Mouse (Mus musculus) frontal cortex, adult 2 months (tissue): Measurements from ENCODE around the gene BC049352. TPM values are rescaled to one million over a fixed set of nuclear protein-coding genes. Genes with fewer than 3 reads are reported as not detected.

ENCODE experiments used
- DNase-seq, 2 experiments: peaks; one replicate each; pipeline ENCODE4 v3.0.0; 2022; ENCODE audit warnings: low spot score in 1 of 2; ENCODE audit errors: extremely low spot score in 1 of 2
- polyA plus RNA-seq: library from polyadenylated mRNA; depleted of rRNA; stranded (reverse); fragments of >200 nt; gene quantifications from 2 replicates; pipeline ENCODE4 v1.2.3, GENCODE M21; 2012; rRNA removed

BC049352 gene
- polyA plus RNA-seq, 1 experiment, result 3.1 TPM

DNA sequence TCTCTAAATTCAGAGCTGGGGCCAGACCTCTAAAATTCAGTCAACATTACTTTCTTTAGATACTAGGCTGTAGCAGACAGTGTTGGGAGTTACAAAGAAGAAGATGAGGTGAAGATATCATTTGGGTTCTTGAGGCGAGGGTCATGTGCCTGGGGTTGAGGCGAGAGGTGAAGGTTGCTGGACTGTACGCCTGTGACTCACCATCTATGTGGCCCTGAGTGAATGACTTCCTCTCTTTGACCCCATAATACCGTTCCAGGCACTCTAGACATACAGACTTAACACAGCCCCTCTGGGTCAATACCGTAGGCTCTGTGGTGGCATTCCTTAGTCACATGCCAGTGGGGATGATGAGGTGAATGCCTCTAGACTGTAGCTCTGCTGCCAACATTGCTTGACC, 100.7 kb downstream of the BC049352 start:
- DNase-seq, result no peak

- no peak for DNase-seq
Measured at GRCm38 (mm10) chr9:45291481-45292168, 109.8 kb downstream of the BC049352 start.

- no peak for DNase-seq
Measured at GRCm38 (mm10) chr9:45294210-45295011, 112.6 kb downstream of the BC049352 start.

- DNase-seq, result peak in 1 of 2 experiments; percentile 28
Measured at GRCm38 (mm10) chr9:45299231-45300006, 117.6 kb downstream of the BC049352 start.

Other genes starting within 250 kb of the BC049352 start
- 25.3 and 27.4 TPM in 2 replicates for gene Ube4a, start 216.4 kb upstream of the BC049352 start, polyA plus RNA-seq
- 0.13 TPM in 1 of 2 replicates, not detected in the other for gene Cd3g, start 201.6 kb upstream of the BC049352 start, polyA plus RNA-seq
- 0.06 TPM in 1 of 2 replicates, not detected in the other for gene Cd3d, start 200.2 kb upstream of the BC049352 start, polyA plus RNA-seq
- gene Cd3e, start 172.4 kb upstream of the BC049352 start, polyA plus RNA-seq, result 0.08 and 0.13 TPM in 2 replicates
- 2.1 and 2.8 TPM in 2 replicates for gene Mpzl2, start 142.2 kb upstream of the BC049352 start, polyA plus RNA-seq
- 2.0 and 2.1 TPM in 2 replicates for gene Mpzl3, start 126.8 kb upstream of the BC049352 start, polyA plus RNA-seq
- gene Jaml, start 102.8 kb upstream of the BC049352 start, polyA plus RNA-seq, result 0.32 and 0.59 TPM in 2 replicates
- gene Scn2b, start 64.2 kb upstream of the BC049352 start, polyA plus RNA-seq, result 82.9 and 83.5 TPM in 2 replicates
- 17.4 and 32.4 TPM in 2 replicates for gene Scn4b, start 43.6 kb upstream of the BC049352 start, polyA plus RNA-seq
- gene Tmprss4, start 22.1 kb downstream of the BC049352 start, polyA plus RNA-seq, result 0.08 and 0.18 TPM in 2 replicates
- gene Il10ra, start 87.1 kb downstream of the BC049352 start, polyA plus RNA-seq, result 3.1 and 4.0 TPM in 2 replicates
- gene Tmprss13, start 137.1 kb downstream of the BC049352 start, polyA plus RNA-seq, result not detected in 2 replicates
- gene Fxyd6, start 188.2 kb downstream of the BC049352 start, polyA plus RNA-seq, result 129 and 152 TPM in 2 replicates
- gene Fxyd2, start 217.7 kb downstream of the BC049352 start, polyA plus RNA-seq, result 13.8 and 14.7 TPM in 2 replicates
- gene Dscaml1, start 244.6 kb downstream of the BC049352 start, polyA plus RNA-seq, result 53.8 and 54.8 TPM in 2 replicates